Mouse (Mus musculus): Measurements from ENCODE around the gene Tenm4. TPM values are rescaled to one million over a fixed set of nuclear protein-coding genes. Genes with fewer than 3 reads are reported as not detected.
A peak's percentile ranks its signal among the peaks of the same experiment; 100 is the strongest.

Gene Tenm4
- polyA plus RNA-seq, 1 experiment from 2014 or later: 5.0 TPM

- Histone ChIP-seq H3K27me3 (replicated peaks; ENCODE audit: insufficient read depth, low read length) (no peaks in the 10 kb centered on the region), H3K36me3 (ENCODE audit: insufficient read depth, low read length) (no peaks in the 10 kb centered on the region), H3K27ac (ENCODE audit: low read length) (no peak overlapping the region), H3K4me1 (ENCODE audit: insufficient read depth, low read depth, low read length) (peaks cover 18% of the 10 kb centered on the region; the same call in 1 of the 2 replicates), H3K9ac (replicated peaks; ENCODE audit: low read depth) (no peak overlapping the region), H3K4me3 (ENCODE audit: low read depth, low read length) (no peak overlapping the region), H3K9me3 (ENCODE audit: low read length) (no peaks in the 10 kb centered on the region), H3K4me2 (replicated peaks; ENCODE audit: low read depth, low read length) (no peak overlapping the region)
- DNase-seq (ENCODE audit: low spot score) (no peak), ATAC-seq (no peak)
- no peak for TF ChIP-seq CTCF (IDR thresholded peaks at IDR 0.05)
- no peak for TF ChIP-seq EP300 (IDR thresholded peaks at IDR 0.05)
- WGBS: 38% methylated on average over 13 of the region's 13 CpGs
Observed at GRCm38 (mm10) chr7:96797716-96798332, 626.8 kb downstream of the Tenm4 start.

- DNase-seq (ENCODE audit: low spot score): no peak
- no peak overlapping the region for H3K27ac ChIP-seq (ENCODE audit: low read length)
- no peak overlapping the region for H3K4me2 ChIP-seq (replicated peaks; ENCODE audit: low read depth, low read length)
- H3K4me3 ChIP-seq (ENCODE audit: low read depth, low read length): no peak overlapping the region
- no peak for TF ChIP-seq EP300 (IDR thresholded peaks at IDR 0.05)
- no peak for TF ChIP-seq CTCF (IDR thresholded peaks at IDR 0.05)
- no peak for ATAC-seq
- no peaks in the 10 kb centered on the region for H3K27me3 ChIP-seq (replicated peaks; ENCODE audit: insufficient read depth, low read length)
- no peaks in the 10 kb centered on the region for H3K36me3 ChIP-seq (ENCODE audit: insufficient read depth, low read length)
- H3K4me1 ChIP-seq (ENCODE audit: insufficient read depth, low read depth, low read length): peaks cover 18% of the 10 kb centered on the region; the same call in 1 of the 2 replicates
- 63% methylated on average over 5 of the region's 5 CpGs for WGBS
- no peak overlapping the region for H3K9ac ChIP-seq (replicated peaks; ENCODE audit: low read depth)
- H3K9me3 ChIP-seq (ENCODE audit: low read length): no peaks in the 10 kb centered on the region
Observed at GRCm38 (mm10) chr7:96799816-96800215, 628.8 kb downstream of the Tenm4 start.

GRCm38 (mm10) chr7:96801368-96801767 is 630.3 kb downstream of the Tenm4 start:
- TF ChIP-seq CTCF (IDR thresholded peaks at IDR 0.05) (no peak), EP300 (IDR thresholded peaks at IDR 0.05) (peak; percentile 80)
- H3K27me3 ChIP-seq (replicated peaks; ENCODE audit: insufficient read depth, low read length): no peaks in the 10 kb centered on the region
- H3K9ac ChIP-seq (replicated peaks; ENCODE audit: low read depth): no peak overlapping the region
- ATAC-seq: peak; percentile 58
- 27% methylated on average over 9 of the region's 9 CpGs for WGBS
- H3K27ac ChIP-seq (ENCODE audit: low read length): no peak overlapping the region
- peaks cover 13% of the 10 kb centered on the region; the same call in 1 of the 2 replicates for H3K4me1 ChIP-seq (ENCODE audit: insufficient read depth, low read depth, low read length)
- no peak overlapping the region for H3K4me2 ChIP-seq (replicated peaks; ENCODE audit: low read depth, low read length)
- H3K36me3 ChIP-seq (ENCODE audit: insufficient read depth, low read length): no peaks in the 10 kb centered on the region
- no peaks in the 10 kb centered on the region for H3K9me3 ChIP-seq (ENCODE audit: low read length)
- no peak overlapping the region for H3K4me3 ChIP-seq (ENCODE audit: low read depth, low read length)
- peak; percentile 90 for DNase-seq (ENCODE audit: low spot score)

GRCm38 (mm10) chr7:96802216-96802615 is 631.2 kb downstream of the Tenm4 start:
- Histone ChIP-seq H3K4me2 (replicated peaks; ENCODE audit: low read depth, low read length) (no peak overlapping the region), H3K36me3 (ENCODE audit: insufficient read depth, low read length) (no peaks in the 10 kb centered on the region), H3K27ac (ENCODE audit: low read length) (no peak overlapping the region), H3K9ac (replicated peaks; ENCODE audit: low read depth) (no peak overlapping the region), H3K4me3 (ENCODE audit: low read depth, low read length) (no peak overlapping the region), H3K9me3 (ENCODE audit: low read length) (no peaks in the 10 kb centered on the region), H3K27me3 (replicated peaks; ENCODE audit: insufficient read depth, low read length) (no peaks in the 10 kb centered on the region), H3K4me1 (ENCODE audit: insufficient read depth, low read depth, low read length) (peaks cover 8% of the 10 kb centered on the region; the same call in 1 of the 2 replicates)
- 83% methylated on average over 3 of the region's 3 CpGs for WGBS
- ATAC-seq (no peak), DNase-seq (ENCODE audit: low spot score) (no peak)
- TF ChIP-seq EP300 (IDR thresholded peaks at IDR 0.05): no peak
- TF ChIP-seq CTCF (IDR thresholded peaks at IDR 0.05): no peak

GRCm38 (mm10) chr7:96806561-96806960 is 635.5 kb downstream of the Tenm4 start:
- Histone ChIP-seq H3K4me1 (ENCODE audit: insufficient read depth, low read depth, low read length) (no peaks in the 10 kb centered on the region), H3K27me3 (replicated peaks; ENCODE audit: insufficient read depth, low read length) (no peaks in the 10 kb centered on the region), H3K4me3 (ENCODE audit: low read depth, low read length) (no peak overlapping the region), H3K36me3 (ENCODE audit: insufficient read depth, low read length) (no peaks in the 10 kb centered on the region), H3K9me3 (ENCODE audit: low read length) (no peaks in the 10 kb centered on the region), H3K9ac (replicated peaks; ENCODE audit: low read depth) (no peak overlapping the region), H3K4me2 (replicated peaks; ENCODE audit: low read depth, low read length) (no peak overlapping the region), H3K27ac (ENCODE audit: low read length) (no peak overlapping the region)
- WGBS: 76% methylated on average over 1 of the region's 1 CpGs
- TF ChIP-seq CTCF (IDR thresholded peaks at IDR 0.05): no peak
- no peak for TF ChIP-seq EP300 (IDR thresholded peaks at IDR 0.05)
- no peak for DNase-seq (ENCODE audit: low spot score)
- no peak for ATAC-seq

- Histone ChIP-seq H3K9ac (replicated peaks; ENCODE audit: low read depth) (no peak overlapping the region), H3K4me2 (replicated peaks; ENCODE audit: low read depth, low read length) (no peak overlapping the region), H3K9me3 (ENCODE audit: low read length) (no peaks in the 10 kb centered on the region), H3K4me3 (ENCODE audit: low read depth, low read length) (no peak overlapping the region), H3K27me3 (replicated peaks; ENCODE audit: insufficient read depth, low read length) (no peaks in the 10 kb centered on the region), H3K36me3 (ENCODE audit: insufficient read depth, low read length) (no peaks in the 10 kb centered on the region), H3K4me1 (ENCODE audit: insufficient read depth, low read depth, low read length) (no peaks in the 10 kb centered on the region), H3K27ac (ENCODE audit: low read length) (no peak overlapping the region)
- 52% methylated on average over 15 of the region's 15 CpGs for WGBS
- DNase-seq (ENCODE audit: low spot score) (peak; percentile 54), ATAC-seq (peak; percentile 60)
- TF ChIP-seq EP300 (IDR thresholded peaks at IDR 0.05) (no peak), CTCF (IDR thresholded peaks at IDR 0.05) (no peak)
Observed at GRCm38 (mm10) chr7:96807281-96808058, 636.4 kb downstream of the Tenm4 start.

Data from lung, postnatal 0 days (tissue).